Mouse (Mus musculus): Measurements from ENCODE around the gene Abracl. TPM values are rescaled to one million over a fixed set of nuclear protein-coding genes. Genes with fewer than 3 reads are reported as not detected.

The Abracl gene
- polyA plus RNA-seq, 2 experiments from 2014 or later = 532 to 579 TPM

GRCm38 (mm10) chr10:18021576-18022311 is 1.3 kb downstream of the Abracl start:
- ATAC-seq = peak; percentile 1

DNA sequence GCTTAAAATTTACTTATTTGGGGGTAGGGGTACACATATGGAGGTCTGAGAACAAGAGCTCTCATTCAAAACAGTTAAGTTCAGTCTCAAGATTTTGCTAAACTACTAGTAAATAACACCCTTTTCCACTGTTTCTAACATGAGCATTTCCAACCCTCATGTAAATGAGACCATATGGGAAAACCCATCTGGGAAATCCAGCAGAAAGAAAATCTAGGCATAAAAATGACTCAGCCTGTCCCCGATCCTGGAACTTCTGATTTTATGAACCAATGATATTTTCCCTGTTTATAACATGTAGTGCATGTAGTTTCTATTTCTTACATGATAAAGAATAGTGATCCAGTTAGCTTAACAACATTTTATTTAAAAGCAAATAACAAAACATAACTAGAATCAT is 2.2 kb downstream of the Abracl start:
- no peak for ATAC-seq

DNA sequence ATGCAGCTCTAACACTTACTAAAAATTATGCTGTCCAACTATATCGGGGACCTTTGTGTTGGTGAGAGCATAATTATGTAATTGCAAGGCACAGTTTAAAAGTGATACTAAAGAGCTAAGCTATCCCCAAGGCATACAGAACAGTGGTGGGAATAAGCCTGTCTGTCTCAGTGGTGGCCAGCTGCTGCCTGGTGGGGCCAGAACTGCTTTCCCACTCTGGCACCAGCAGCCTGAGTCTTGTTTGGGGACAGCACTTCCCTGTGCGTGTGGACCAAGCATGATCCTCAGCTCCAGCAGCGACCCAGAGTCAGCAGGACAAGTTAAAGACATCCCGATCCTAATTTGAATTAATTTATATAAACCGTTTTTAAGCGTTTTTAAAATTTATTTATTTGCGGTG is 2.6 kb downstream of the Abracl start:
- ATAC-seq = no peak

GRCm38 (mm10) chr10:18011761-18012160 is 11.3 kb downstream of the Abracl start:
- no peak for ATAC-seq

DNA sequence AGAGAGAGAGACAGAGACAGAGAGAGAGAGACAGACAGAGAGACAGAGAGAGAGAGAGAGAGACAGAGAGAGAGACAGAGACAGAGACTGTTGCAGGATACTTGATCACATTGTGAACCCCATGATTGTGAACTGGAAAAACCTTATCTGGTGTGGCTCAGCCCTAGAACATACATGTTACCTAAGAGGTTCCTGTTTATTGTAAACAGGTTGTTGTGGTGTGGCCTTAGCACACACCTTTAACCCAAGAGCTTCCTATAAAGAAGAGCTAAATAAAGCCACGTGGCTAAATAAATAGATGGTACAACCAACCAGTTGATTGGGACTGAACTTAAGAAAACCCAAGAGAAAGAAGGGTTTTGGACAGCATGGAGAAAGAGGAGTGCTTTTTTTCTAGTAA is 13.3 kb downstream of the Abracl start:
- peak; percentile 63 for ATAC-seq

- ATAC-seq = peak; percentile 51
Observed at GRCm38 (mm10) chr10:18008118-18008517, 15.0 kb downstream of the Abracl start.

DNA sequence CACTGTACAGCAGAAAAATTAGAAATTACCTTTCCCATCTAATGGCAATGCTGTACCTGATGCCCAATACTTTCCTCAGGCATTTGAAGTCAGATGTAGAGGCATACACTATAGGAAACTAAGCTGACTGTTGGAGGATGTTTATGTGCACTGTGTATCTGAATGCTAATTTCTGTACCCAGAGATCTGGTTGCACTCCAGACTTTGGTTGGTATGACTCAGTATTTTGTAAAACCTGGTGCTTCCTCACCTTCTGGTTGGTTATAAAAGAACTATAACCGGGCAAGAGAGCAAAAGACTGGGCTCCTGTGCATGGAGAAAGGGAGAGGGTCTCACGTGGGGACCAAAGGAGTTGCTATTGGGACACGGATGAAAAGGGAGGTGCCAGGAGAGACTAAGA is 15.8 kb downstream of the Abracl start:
- no peak for ATAC-seq

GRCm38 (mm10) chr10:18006756-18007155 is 16.3 kb downstream of the Abracl start:
- ATAC-seq = no peak

- ATAC-seq = no peak
Observed at GRCm38 (mm10) chr10:18005136-18005955, 17.7 kb downstream of the Abracl start.

GRCm38 (mm10) chr10:18003966-18004637 is 19.0 kb downstream of the Abracl start:
- no peak for ATAC-seq

DNA sequence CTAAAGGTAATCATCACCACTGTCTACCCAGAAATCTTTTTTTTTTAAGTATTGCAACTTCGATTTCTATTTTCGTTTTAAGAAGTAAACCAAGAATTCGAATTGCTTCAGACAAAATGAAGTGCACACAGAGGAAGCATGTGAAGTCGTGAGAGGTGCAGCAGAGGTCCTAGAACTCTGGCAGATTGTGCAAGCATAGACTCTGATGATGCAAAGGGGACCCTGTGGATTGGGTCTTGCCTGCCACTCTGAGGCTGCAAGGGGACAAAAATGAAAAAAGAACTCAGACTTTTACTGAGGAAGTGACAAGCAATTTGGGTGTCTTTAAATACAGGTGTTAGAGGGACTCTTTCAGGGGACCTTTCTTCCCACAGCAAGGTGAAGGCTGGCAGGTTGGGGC is 32.5 kb downstream of the Abracl start:
- no peak for ATAC-seq

DNA sequence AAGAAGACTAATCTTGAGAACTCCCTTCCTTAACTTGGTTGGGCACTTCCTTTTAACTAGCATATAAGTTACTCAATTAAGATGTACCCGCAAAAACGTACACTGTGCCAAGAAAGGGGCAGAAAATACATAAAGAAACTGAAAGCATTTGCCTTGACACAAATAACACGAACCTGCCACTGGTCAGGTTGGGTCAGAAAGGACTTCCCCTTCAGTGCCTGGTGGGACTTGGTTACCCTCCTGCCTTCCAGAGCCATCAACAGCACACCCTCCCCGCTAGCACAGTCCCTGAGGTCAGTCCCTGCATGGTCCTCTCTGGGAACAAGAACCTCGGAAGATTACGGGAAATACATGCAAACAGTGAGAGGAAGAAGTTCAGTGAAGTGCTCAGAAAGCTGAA is 34.0 kb downstream of the Abracl start:
- ATAC-seq = peak; percentile 19

- peak; percentile 86 for ATAC-seq
Observed at GRCm38 (mm10) chr10:17987823-17988423, 35.2 kb downstream of the Abracl start.

GRCm38 (mm10) chr10:17983313-17983712 is 39.8 kb downstream of the Abracl start:
- ATAC-seq = no peak

- ATAC-seq = no peak
Observed at GRCm38 (mm10) chr10:17966090-17966489, 57.0 kb downstream of the Abracl start.

Other genes starting within 250 kb of the Abracl start
- gene Txlnb, start 227.1 kb downstream of the Abracl start, polyA plus RNA-seq (2017; shearing (Covaris generic)) = 1 to 10 TPM; 1.2 to 2.7 TPM
- gene Heca, start 75.2 kb downstream of the Abracl start, polyA plus RNA-seq (2017; shearing (Covaris generic)) = 10 to 100 TPM; 21.3 to 22.3 TPM
- 10 to 100 TPM; 25.2 to 28.1 TPM for gene Reps1, start 32.6 kb upstream of the Abracl start, polyA plus RNA-seq (2017; shearing (Covaris generic))
- gene Ect2l, start 187.6 kb upstream of the Abracl start, polyA plus RNA-seq (2017; shearing (Covaris generic)) = 1 to 10 TPM; 1.2 to 1.5 TPM
- gene Ccdc28a, start 211.7 kb upstream of the Abracl start, polyA plus RNA-seq (2017; shearing (Covaris generic)) = 10 to 100 TPM; 25.8 to 38.1 TPM